Mouse (Mus musculus) hindbrain, postnatal 0 days (tissue): ENCODE data around the gene Mark3. TPM values are rescaled to one million over a fixed set of nuclear protein-coding genes. Genes with fewer than 3 reads are reported as not detected.

ENCODE experiments used
- ATAC-seq: fragments of 200-750 bp; cut with Nextera tagmentation; 2 replicates; pipeline ENCODE4 v1.8.0; 2017; ENCODE audit warnings: mild to moderate bottlenecking, moderate TSS enrichment, moderate library complexity
- DNase-seq: peaks from one replicate; pipeline ENCODE4 v3.0.0-alpha.2; 2015; ENCODE audit warnings: low spot score
- H3K27ac ChIP-seq: fragments of 300-500 bp; sonication (generic); 2 replicates; pipeline ENCODE4 v1.5.1; 2014; ENCODE audit warnings: mild to moderate bottlenecking
- H3K27me3 ChIP-seq: fragments of 300-500 bp; sonication (generic); 2 replicates; pipeline ENCODE4 v1.6.1; 2014; ENCODE audit warnings: low read length, mixed read lengths; ENCODE audit not compliant: insufficient read depth
- H3K36me3 ChIP-seq: fragments of 300-500 bp; sonication (generic); 2 replicates; pipeline ENCODE4 v1.6.1; 2014; ENCODE audit warnings: low read length, mixed read lengths; ENCODE audit not compliant: insufficient read depth
- H3K4me1 ChIP-seq: fragments of 300-500 bp; sonication (generic); 2 replicates; pipeline ENCODE4 v1.6.1; 2014; ENCODE audit warnings: antibody characterized with exemption, low read length, mixed read lengths; ENCODE audit not compliant: insufficient read depth
- H3K4me2 ChIP-seq: fragments of 300-500 bp; sonication (generic); 2 replicates; pipeline ENCODE4 v1.6.1; 2014; ENCODE audit warnings: low read depth, mild to moderate bottlenecking, low read length, moderate library complexity, mixed read lengths
- H3K4me3 ChIP-seq: fragments of 300-500 bp; sonication (generic); 2 replicates; pipeline ENCODE4 v1.5.1; 2014; ENCODE audit warnings: low read length
- H3K9ac ChIP-seq: fragments of 300-500 bp; sonication (generic); replicated peaks from 2 replicates; pipeline ENCODE4 v1.6.1; 2014; ENCODE audit warnings: mild to moderate bottlenecking, low read length, moderate library complexity, mixed read lengths
- H3K9me3 ChIP-seq: fragments of 300-500 bp; sonication (generic); 2 replicates; pipeline ENCODE4 v1.6.1; 2016; ENCODE audit warnings: low read length, mixed read lengths
- CTCF ChIP-seq: IDR thresholded peaks from 2 replicates; pipeline ENCODE4 v1.5.1; 2016; ENCODE audit warnings: antibody characterized with exemption, control low read depth, low read depth
- WGBS: fragments of 180-500 bp; shearing (Covaris S2); extraction: QIAGEN DNeasy Blood & Tissue Kit; methylation state at CpG from one replicate; pipeline ENCODE4 v1.1.7; 2014; 5-methylcytosine and 5-hydroxymethylcytosine counted together
- polyA plus RNA-seq: library from polyadenylated mRNA; unstranded; fragments of >200 nt; fragmentation: Nextera tagmentation; extraction: Ambion mirVana; gene quantifications from 2 replicates; pipeline ENCODE4 v1.2.1, GENCODE M21; 2015
- total RNA-seq: library from RNA; depleted of rRNA; stranded (reverse); fragments of >200 nt; gene quantifications from 2 replicates; pipeline ENCODE4 v1.2.3, GENCODE M21; 2014

Mark3 gene
- total and polyA plus RNA-seq, 2 experiments from 2014 or later = 41.0 to 116 TPM

GRCm38 (mm10) chr12:111686390-111686789 lies 112.1 kb downstream of the Mark3 start:
- no peak overlapping the region for H3K4me3 ChIP-seq
- no peak overlapping the region for H3K9ac ChIP-seq
- peaks cover 16% of the 10 kb centered on the region for H3K4me1 ChIP-seq
- peak overlapping the region; percentile 90 for H3K27ac ChIP-seq
- 84% methylated on average over 4 of the region's 4 CpGs for WGBS
- no peaks in the 10 kb centered on the region for H3K9me3 ChIP-seq
- no peak for TF ChIP-seq CTCF
- no peak overlapping the region for H3K4me2 ChIP-seq
- no peak for ATAC-seq
- H3K27me3 ChIP-seq = no peaks in the 10 kb centered on the region
- H3K36me3 ChIP-seq = no peaks in the 10 kb centered on the region
- DNase-seq = no peak

GRCm38 (mm10) chr12:111687350-111688068 lies 113.2 kb downstream of the Mark3 start:
- Histone ChIP-seq H3K4me3 (no peak overlapping the region), H3K27me3 (no peaks in the 10 kb centered on the region), H3K36me3 (no peaks in the 10 kb centered on the region), H3K9me3 (no peaks in the 10 kb centered on the region), H3K4me1 (peaks cover 20% of the 10 kb centered on the region), H3K9ac (peak overlapping the region; percentile 34), H3K4me2 (no peak overlapping the region), H3K27ac (peak overlapping the region; percentile 90)
- peak; percentile 88 for DNase-seq
- TF ChIP-seq CTCF = no peak
- WGBS = 6% methylated on average over 14 of the region's 14 CpGs
- peak; percentile 81 for ATAC-seq

- WGBS = 29% methylated on average over 2 of the region's 2 CpGs
- peak overlapping the region; percentile 34; the same call in 1 of the 2 replicates for H3K9ac ChIP-seq
- no peaks in the 10 kb centered on the region for H3K27me3 ChIP-seq
- DNase-seq (peak; percentile 33), ATAC-seq (no peak)
- no peak overlapping the region for H3K4me2 ChIP-seq
- no peak for TF ChIP-seq CTCF
- no peak overlapping the region for H3K4me3 ChIP-seq
- peak overlapping the region; percentile 90 for H3K27ac ChIP-seq
- no peaks in the 10 kb centered on the region for H3K9me3 ChIP-seq
- no peaks in the 10 kb centered on the region for H3K36me3 ChIP-seq
- H3K4me1 ChIP-seq = peaks cover 25% of the 10 kb centered on the region
These were observed 113.7 kb downstream of the Mark3 start for GRCm38 (mm10) chr12:111688069-111688428.

GRCm38 (mm10) chr12:111689426-111689825 lies 115.1 kb downstream of the Mark3 start:
- H3K9me3 ChIP-seq = no peaks in the 10 kb centered on the region
- 66% methylated on average over 11 of the region's 11 CpGs for WGBS
- peaks cover 39% of the 10 kb centered on the region for H3K4me1 ChIP-seq
- ATAC-seq (no peak), DNase-seq (no peak)
- H3K4me3 ChIP-seq = no peak overlapping the region
- H3K27ac ChIP-seq = no peak overlapping the region
- TF ChIP-seq CTCF = no peak
- no peak overlapping the region for H3K4me2 ChIP-seq
- H3K27me3 ChIP-seq = no peaks in the 10 kb centered on the region
- no peaks in the 10 kb centered on the region for H3K36me3 ChIP-seq
- no peak overlapping the region for H3K9ac ChIP-seq

GRCm38 (mm10) chr12:111691346-111691872 lies 117.1 kb downstream of the Mark3 start:
- H3K9ac ChIP-seq = no peak overlapping the region
- 17% methylated on average over 5 of the region's 5 CpGs for WGBS
- H3K36me3 ChIP-seq = no peaks in the 10 kb centered on the region
- ATAC-seq (peak; percentile 48), DNase-seq (peak; percentile 74)
- no peak overlapping the region for H3K4me3 ChIP-seq
- H3K27ac ChIP-seq = peak overlapping the region; percentile 91
- H3K27me3 ChIP-seq = no peaks in the 10 kb centered on the region
- TF ChIP-seq CTCF = peak; percentile 29; the same call in 1 of the 2 replicates
- no peak overlapping the region for H3K4me2 ChIP-seq
- peaks cover 49% of the 10 kb centered on the region for H3K4me1 ChIP-seq
- H3K9me3 ChIP-seq = no peaks in the 10 kb centered on the region

- H3K4me1 ChIP-seq = peaks cover 39% of the 10 kb centered on the region
These were observed 118.6 kb downstream of the Mark3 start for GRCm38 (mm10) chr12:111692899-111693298.

More at GRCm38 (mm10) chr12:111692899-111693298, 118.6 kb downstream of the Mark3 start:
- no peak for ATAC-seq
- Histone ChIP-seq H3K4me2 (no peak overlapping the region), H3K9me3 (no peaks in the 10 kb centered on the region), H3K9ac (no peak overlapping the region), H3K36me3 (no peaks in the 10 kb centered on the region), H3K4me3 (no peak overlapping the region), H3K27me3 (no peaks in the 10 kb centered on the region), H3K27ac (peak overlapping the region; percentile 91)
- 50% methylated on average over 5 of the region's 5 CpGs for WGBS
- DNase-seq = no peak
- TF ChIP-seq CTCF = no peak
